Mouse (Mus musculus) cortical plate, adult 2 months (tissue): ENCODE data around the gene Plch1.

ENCODE experiments used
- CTCF ChIP-seq: fragments of 200-500 bp; IDR thresholded peaks from 2 replicates; pipeline ENCODE4 v1.5.1; 2011; ENCODE audit warnings: mild to moderate bottlenecking, control low read depth, low read length; ENCODE audit not compliant: insufficient read depth; ENCODE audit errors: extremely low read depth
- POLR2A ChIP-seq: fragments of 200-500 bp; IDR thresholded peaks from 2 replicates; pipeline ENCODE4 v1.6.1; 2011; ENCODE audit warnings: mild to moderate bottlenecking, low read length, control low read depth; ENCODE audit not compliant: insufficient read depth; ENCODE audit errors: extremely low read depth

DNA sequence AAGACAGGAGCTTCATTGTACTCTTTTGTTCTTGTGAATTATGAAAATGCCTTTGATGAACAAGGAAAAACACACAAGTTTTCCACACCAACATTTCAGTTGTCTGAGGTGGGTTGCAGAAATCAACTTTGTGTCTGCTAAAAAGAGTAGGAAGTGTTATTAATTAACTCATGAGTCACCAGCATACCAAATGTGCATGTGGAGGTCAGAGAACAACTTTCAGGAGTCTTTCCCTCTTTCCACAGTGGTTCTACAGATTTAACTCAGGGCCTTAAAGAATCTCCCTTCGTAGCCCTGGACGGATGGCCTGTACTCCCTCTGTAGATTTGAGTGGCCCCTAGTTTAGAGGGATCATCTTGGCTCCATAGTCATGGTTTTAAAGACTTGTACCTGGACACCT lies 4.9 kb upstream of the Plch1 start:
- TF ChIP-seq CTCF (no peak), POLR2A (no peak)
